Mouse (Mus musculus): ENCODE data around the gene Lrriq1. TPM values are rescaled to one million over a fixed set of nuclear protein-coding genes. Genes with fewer than 3 reads are reported as not detected.

Gene Lrriq1
- not detected in 2 replicates for polyA plus RNA-seq (2012; rRNA removed)
- not detected in 2 replicates for polyA plus RNA-seq (2014; fragmentation: Nextera tagmentation; extraction: Ambion mirVana)

DNA sequence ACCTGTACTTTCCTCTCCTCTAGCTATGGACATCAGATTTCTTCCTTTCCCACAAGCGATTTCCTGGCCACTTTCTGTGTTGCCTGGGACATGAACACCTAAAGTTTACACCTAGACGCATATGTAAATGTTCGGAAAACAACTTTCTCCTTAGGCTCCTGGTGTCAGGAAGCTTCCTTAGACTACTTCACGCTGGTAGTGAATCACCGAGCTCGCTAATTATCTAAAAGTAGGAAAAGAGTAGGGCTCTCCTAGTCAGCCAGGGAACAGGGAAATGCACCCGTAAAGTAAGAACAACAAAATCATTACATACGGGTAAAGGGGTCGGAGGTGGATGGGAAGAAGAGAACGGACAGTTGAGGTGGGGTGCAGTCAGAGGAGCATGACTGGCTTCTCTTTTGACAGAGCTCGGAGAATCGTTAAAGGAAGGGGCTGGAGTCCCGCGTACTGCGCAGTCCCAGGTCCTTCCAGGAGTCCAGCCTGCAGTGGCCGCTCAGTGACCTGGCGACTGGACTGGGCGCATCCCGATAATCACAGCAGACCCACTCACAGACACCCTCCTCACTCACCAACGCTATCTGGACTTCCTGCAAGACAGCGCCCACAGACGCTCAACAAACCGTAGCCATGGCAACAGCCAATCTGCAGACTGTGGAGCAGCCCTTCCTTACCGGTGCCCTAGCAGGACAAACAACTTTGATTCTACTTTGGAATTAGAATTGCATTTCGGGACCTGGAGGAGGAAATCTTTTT is at the start of gene Lrriq1:
Gene Lrriq1, minus strand, starts transcription at position 616 of the 753 bp plus-strand sequence.
- no peaks in the 10 kb centered on the region for H3K36me3 ChIP-seq (replicated peaks; ENCODE audit: control insufficient read depth, insufficient read depth, low read depth)
- no peaks in the 10 kb centered on the region for H3K27me3 ChIP-seq (ENCODE audit: control insufficient read depth, insufficient read depth, low read length)
- peak within 1 kb of the TSS in 1 of 2 experiments; percentile 29; a peak in 1 of 4 replicates for H3K4me3 ChIP-seq (ENCODE audit: insufficient read depth in 1 of 2, low read depth in 2 of 2, low read length in 2 of 2)
- H3K9ac ChIP-seq (replicated peaks) = no peak within 1 kb of the TSS
- no peak within 1 kb of the TSS for H3K27ac ChIP-seq
- no peaks in the 10 kb centered on the region for H3K9me3 ChIP-seq (ENCODE audit: control insufficient read depth, low read length)
- no peaks in the 10 kb centered on the region for H3K4me1 ChIP-seq (replicated peaks; ENCODE audit: control insufficient read depth in 2 of 2, insufficient read depth in 2 of 2, low read length in 1 of 2)
- ATAC-seq (ENCODE audit: insufficient read depth) = 0 out of 2 replicates have a peak, but pooled peaks have one; percentile 8
- no peak for DNase-seq (ENCODE audit: low read depth in 3 of 3, low spot score in 3 of 3)
- TF ChIP-seq EP300 (IDR thresholded peaks at IDR 0.05; ENCODE audit: low read depth) = no peak
- TF ChIP-seq CTCF (IDR thresholded peaks at IDR 0.05; ENCODE audit: low read depth) = no peak
- peak within 1 kb of the TSS; percentile 18 for H3K4me2 ChIP-seq (ENCODE audit: low read depth)
- WGBS (ENCODE audit: insufficient replicate concordance) = 4% methylated on average over 25 of the region's 25 CpGs

- H3K9me3 ChIP-seq (ENCODE audit: control insufficient read depth, low read length) = no peaks in the 10 kb centered on the region
- no peak overlapping the region for H3K27ac ChIP-seq
- 35% methylated on average over 5 of the region's 5 CpGs for WGBS (ENCODE audit: insufficient replicate concordance)
- H3K36me3 ChIP-seq (replicated peaks; ENCODE audit: control insufficient read depth, insufficient read depth, low read depth) = no peaks in the 10 kb centered on the region
- H3K27me3 ChIP-seq (ENCODE audit: control insufficient read depth, insufficient read depth, low read length) = no peaks in the 10 kb centered on the region
- ATAC-seq (ENCODE audit: insufficient read depth) (no peak), DNase-seq (ENCODE audit: low read depth in 3 of 3, low spot score in 3 of 3) (no peak)
- no peak for TF ChIP-seq CTCF (IDR thresholded peaks at IDR 0.05; ENCODE audit: low read depth)
- no peak for TF ChIP-seq EP300 (IDR thresholded peaks at IDR 0.05; ENCODE audit: low read depth)
- no peak overlapping the region for H3K9ac ChIP-seq (replicated peaks)
- H3K4me3 ChIP-seq (ENCODE audit: insufficient read depth in 1 of 2, low read depth in 2 of 2, low read length in 2 of 2) = no peak overlapping the region
- H3K4me1 ChIP-seq (replicated peaks; ENCODE audit: control insufficient read depth in 2 of 2, insufficient read depth in 2 of 2, low read length in 1 of 2) = no peaks in the 10 kb centered on the region
- no peak overlapping the region for H3K4me2 ChIP-seq (ENCODE audit: low read depth)
Measured at GRCm38 (mm10) chr10:103253842-103254803, 18.0 kb upstream of the Lrriq1 start.

- WGBS (ENCODE audit: insufficient replicate concordance) = 11% methylated on average over 4 of the region's 4 CpGs
- DNase-seq (ENCODE audit: low read depth in 3 of 3, low spot score in 3 of 3) = no peak
- no peak overlapping the region for H3K4me3 ChIP-seq (ENCODE audit: insufficient read depth in 1 of 2, low read depth in 2 of 2, low read length in 2 of 2)
- no peak overlapping the region for H3K9ac ChIP-seq (replicated peaks)
- H3K27me3 ChIP-seq (ENCODE audit: control insufficient read depth, insufficient read depth, low read length) = no peaks in the 10 kb centered on the region
- TF ChIP-seq EP300 (IDR thresholded peaks at IDR 0.05; ENCODE audit: low read depth) (no peak), CTCF (IDR thresholded peaks at IDR 0.05; ENCODE audit: low read depth) (no peak)
- no peak for ATAC-seq (ENCODE audit: insufficient read depth)
- no peak overlapping the region for H3K27ac ChIP-seq
- H3K9me3 ChIP-seq (ENCODE audit: control insufficient read depth, low read length) = no peaks in the 10 kb centered on the region
- no peak overlapping the region for H3K4me2 ChIP-seq (ENCODE audit: low read depth)
- no peaks in the 10 kb centered on the region for H3K36me3 ChIP-seq (replicated peaks; ENCODE audit: control insufficient read depth, insufficient read depth, low read depth)
- no peaks in the 10 kb centered on the region for H3K4me1 ChIP-seq (replicated peaks; ENCODE audit: control insufficient read depth in 2 of 2, insufficient read depth in 2 of 2, low read length in 1 of 2)
Measured at GRCm38 (mm10) chr10:103236460-103236772, 294 bp upstream of the Lrriq1 start.

- ATAC-seq (ENCODE audit: insufficient read depth) (no peak), DNase-seq (ENCODE audit: low read depth in 3 of 3, low spot score in 3 of 3) (no peak)
- H3K4me3 ChIP-seq (ENCODE audit: insufficient read depth in 1 of 2, low read depth in 2 of 2, low read length in 2 of 2) = no peak overlapping the region
- H3K27ac ChIP-seq = no peak overlapping the region
- no peaks in the 10 kb centered on the region for H3K9me3 ChIP-seq (ENCODE audit: control insufficient read depth, low read length)
- H3K27me3 ChIP-seq (ENCODE audit: control insufficient read depth, insufficient read depth, low read length) = no peaks in the 10 kb centered on the region
- no peak overlapping the region for H3K9ac ChIP-seq (replicated peaks)
- no peaks in the 10 kb centered on the region for H3K4me1 ChIP-seq (replicated peaks; ENCODE audit: control insufficient read depth in 2 of 2, insufficient read depth in 2 of 2, low read length in 1 of 2)
- TF ChIP-seq CTCF (IDR thresholded peaks at IDR 0.05; ENCODE audit: low read depth) (no peak), EP300 (IDR thresholded peaks at IDR 0.05; ENCODE audit: low read depth) (no peak)
- H3K4me2 ChIP-seq (ENCODE audit: low read depth) = no peak overlapping the region
- WGBS (ENCODE audit: insufficient replicate concordance) = 62% methylated on average over 1 of the region's 1 CpGs
- H3K36me3 ChIP-seq (replicated peaks; ENCODE audit: control insufficient read depth, insufficient read depth, low read depth) = no peaks in the 10 kb centered on the region
Measured at GRCm38 (mm10) chr10:103226646-103227045, 9.5 kb downstream of the Lrriq1 start.
